Mouse (Mus musculus) adrenal gland, adult 2 months (tissue): ENCODE measurements at regions not wholly inside any gene's neighbourhood (a gene's known extent, or its start where the extent isn't known, plus 50 kb on each side); places are given as distances from the start of the nearest gene placed in this dataset.

Experiments
- DNase-seq: peaks from one replicate; pipeline ENCODE4 v3.0.0; 2021
- microRNA-seq, 2 experiments: library from miRNA; unstranded; fragments of <30 nt; microRNA quantifications; one replicate each; pipeline ENCODE4 v1.2.0; 2021

DNA sequence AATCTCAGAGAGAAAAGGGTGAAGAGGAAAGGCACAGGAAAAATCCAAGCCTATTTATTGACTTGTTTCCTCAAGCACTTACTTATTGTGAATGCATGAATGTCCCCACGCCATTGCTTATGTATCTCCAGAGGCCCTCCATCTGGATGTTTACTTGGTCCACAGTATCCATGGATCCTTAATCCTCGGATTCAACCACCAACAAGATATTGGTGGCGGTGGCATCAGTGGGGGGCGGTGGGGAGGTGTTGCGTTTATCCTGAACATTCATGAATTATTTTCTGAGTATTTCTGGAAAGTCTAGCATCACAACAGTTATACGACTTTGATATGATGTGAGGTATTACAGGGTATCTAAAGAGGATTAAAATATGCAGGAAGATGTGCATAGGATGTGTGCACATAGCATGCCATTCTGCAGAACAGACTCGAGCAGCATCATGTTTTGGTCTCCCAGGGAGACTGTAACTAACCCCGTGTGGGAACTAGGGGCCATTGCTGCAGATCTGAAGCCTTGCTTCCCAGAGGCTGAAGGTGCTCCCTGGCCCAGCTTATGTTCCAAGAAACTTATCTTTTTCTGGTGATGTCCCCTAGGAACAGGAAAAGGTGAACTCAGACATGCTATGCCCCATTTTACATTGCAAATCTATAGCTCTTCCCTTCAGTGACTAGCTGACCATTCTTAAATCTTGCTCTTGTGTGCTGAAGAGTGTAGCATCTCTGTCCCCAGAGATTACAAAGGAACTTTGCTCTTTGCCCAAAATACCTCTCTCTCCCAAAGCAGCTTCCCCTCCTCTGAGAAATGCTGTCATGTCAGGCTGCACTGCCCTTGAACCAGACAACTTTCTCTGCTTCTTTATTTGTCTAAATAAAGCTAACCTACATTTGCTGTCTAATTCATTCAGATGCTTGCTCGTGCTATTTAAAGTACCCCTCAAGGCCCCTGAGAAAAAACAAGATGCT, 75.0 kb upstream of the Mkln1 start:
- DNase-seq: no peak

DNA sequence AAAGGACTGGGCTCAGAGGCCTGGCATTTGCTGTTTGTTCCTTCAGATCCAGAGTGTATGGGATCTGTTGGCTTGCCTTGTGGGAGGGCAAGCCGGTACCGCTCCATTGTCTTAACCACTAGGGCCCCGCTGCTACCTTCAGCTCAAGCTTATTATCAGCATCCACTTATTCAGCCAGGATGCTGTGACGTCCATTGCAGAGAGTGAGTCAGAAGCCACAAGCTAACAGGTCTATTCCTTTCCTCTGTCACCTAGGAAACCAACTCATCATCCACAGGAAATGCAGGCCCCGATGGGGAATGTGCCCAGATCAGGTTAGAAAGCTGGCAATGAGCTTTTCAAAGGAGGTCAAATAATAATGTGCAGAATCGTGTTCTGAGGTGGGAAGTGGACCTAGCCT, 73.8 kb upstream of the Mkln1 start:
- no peak for DNase-seq

DNA sequence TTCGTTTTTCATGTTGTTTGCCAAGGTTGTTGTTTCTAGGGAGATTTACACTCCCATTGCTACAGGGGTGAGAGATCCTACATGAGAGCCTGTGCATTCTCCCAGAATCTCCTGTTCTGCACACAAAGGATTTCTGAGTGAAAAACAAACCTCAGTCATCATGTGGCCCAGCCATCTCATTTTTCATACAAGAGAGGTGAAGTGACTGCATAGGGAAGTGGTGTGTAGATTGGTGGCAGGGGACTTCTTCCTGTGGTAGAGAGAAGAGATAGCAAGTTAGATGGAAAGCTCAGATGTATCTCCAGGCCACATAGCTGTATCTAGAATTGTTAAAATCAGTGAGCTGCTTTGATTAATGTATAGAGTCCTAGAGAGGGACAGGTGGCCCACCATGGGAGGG, 72.9 kb upstream of the Mkln1 start:
- no peak for DNase-seq

DNA sequence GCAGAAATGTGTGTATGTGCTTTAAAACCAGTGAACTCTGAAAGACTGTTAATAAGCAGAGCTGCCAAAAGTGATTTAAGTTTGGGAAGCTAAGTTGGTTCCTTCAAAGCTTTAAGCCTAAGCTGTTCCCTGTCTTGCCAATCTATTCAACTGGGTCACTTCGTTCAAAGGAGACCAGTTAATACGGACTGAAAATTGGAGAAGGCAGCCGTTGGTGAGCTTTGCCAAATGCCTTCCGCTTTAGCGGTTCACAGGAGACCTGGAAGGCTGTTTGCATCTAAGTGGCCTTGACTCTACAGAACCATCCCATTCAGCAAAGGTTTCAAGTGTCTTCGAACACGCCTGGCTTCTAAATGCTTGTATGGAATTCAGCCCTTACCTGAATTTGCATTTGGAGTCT, 68.2 kb upstream of the Mkln1 start:
- DNase-seq: no peak

DNA sequence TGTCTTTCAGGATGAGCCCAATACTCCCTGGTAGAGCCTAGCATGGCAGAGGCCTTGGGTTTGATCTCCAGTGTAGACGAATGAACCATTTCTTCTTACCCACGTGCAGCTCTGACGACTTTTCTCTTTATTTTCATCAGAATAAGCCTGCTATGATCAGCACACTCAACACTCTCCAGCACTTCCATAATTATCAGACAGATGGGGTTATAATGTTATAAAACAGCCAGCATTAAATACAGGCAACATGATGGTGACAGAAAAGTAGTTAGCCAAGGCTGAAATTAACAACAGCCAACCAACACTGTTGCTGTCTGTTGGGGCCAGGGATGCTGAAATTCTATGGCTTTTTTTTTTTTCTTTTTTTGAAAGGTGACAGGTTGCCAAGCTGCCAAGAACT, 67.7 kb upstream of the Mkln1 start:
- no peak for DNase-seq

DNA sequence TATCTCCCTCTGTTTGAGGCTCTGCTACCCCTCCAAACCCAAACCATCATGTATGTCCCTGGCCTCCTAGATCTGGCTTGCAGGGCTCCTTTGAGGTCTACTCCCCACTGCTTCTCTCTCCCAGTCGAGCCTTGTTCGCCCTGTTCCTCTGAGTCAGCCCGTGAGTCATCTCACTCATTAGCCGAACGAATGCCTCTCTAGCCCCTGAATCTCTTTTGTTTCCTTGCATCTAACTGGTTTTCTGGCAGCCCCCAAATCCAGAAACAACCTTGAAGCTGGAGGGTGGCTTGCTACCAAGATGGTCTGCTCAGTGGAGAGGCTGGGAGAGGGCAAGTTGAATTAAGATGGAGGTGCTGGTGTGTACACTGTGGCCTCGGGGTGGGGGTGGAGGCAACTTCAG, 66.3 kb upstream of the Mkln1 start:
- peak; percentile 67 for DNase-seq

DNA sequence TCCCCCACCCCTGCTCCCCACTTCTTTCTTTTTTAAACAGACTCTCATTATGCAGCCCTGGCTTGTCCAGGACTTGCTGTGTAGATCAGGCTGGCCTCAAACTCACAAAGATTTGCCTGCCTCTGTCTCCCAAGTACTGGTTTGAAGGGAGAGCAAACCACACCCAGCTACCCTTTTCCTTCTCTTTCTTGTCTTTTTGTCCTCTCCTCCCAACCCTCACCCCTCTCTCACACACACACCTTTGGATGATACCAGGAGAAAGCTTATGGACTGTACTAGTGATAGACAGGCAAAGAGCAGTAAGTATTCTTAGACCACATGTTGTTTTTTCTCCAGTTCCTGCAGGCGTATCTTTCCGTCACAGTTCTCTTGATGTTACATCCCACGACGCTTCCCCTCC, 65.8 kb upstream of the Mkln1 start:
- DNase-seq: no peak

DNA sequence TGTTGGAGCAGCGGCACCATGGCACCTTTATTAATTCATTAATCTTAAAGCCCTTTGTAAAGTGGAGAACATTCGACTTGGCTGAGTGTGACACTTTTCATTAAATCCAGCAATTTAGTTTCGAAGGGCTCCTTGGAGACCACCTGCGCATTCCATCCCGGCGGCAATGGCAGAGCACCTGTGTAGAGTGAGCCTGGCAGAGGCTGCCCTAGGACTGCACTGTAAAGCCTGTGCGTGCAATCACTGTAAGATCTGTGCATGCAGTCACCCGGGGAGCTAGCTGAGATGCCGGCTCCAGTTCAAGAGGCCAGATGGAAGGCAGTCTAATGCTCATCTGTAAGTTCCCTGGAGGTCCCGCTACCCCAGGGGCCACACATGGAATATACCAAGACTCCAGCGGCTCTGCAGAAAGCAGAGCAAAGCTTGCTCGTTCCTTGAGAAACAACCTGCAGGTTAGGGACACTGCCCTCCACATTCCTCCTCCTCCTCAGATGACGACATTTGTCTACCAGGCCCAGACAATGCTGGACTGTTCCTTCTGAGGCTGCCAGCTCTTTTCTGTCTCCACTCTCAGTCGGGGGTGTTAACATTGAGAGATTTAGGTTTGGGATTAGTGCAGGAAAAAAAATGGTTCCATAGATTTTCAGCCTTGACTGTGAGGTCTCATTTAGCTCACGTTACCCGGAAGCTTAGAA, 65.2 kb upstream of the Mkln1 start:
- DNase-seq: no peak

DNA sequence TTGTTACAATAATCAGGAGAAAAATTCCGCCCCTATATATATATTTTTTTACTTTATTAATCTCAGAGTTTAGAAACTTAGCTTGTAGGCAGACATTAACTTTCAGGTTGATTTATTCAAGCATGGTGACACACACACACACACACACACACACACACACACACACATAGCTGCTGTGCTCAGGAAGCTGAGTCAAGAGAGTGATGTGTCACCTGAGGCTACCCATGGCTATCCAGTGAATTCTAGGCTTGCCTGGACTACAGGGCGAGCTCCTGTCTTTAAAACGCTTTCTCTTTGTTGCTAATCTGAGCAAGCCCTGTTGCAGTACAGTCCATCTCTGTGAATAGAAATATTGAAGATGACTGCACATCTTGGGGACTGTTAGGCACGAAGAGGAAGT, 64.4 kb upstream of the Mkln1 start:
- no peak for DNase-seq

DNA sequence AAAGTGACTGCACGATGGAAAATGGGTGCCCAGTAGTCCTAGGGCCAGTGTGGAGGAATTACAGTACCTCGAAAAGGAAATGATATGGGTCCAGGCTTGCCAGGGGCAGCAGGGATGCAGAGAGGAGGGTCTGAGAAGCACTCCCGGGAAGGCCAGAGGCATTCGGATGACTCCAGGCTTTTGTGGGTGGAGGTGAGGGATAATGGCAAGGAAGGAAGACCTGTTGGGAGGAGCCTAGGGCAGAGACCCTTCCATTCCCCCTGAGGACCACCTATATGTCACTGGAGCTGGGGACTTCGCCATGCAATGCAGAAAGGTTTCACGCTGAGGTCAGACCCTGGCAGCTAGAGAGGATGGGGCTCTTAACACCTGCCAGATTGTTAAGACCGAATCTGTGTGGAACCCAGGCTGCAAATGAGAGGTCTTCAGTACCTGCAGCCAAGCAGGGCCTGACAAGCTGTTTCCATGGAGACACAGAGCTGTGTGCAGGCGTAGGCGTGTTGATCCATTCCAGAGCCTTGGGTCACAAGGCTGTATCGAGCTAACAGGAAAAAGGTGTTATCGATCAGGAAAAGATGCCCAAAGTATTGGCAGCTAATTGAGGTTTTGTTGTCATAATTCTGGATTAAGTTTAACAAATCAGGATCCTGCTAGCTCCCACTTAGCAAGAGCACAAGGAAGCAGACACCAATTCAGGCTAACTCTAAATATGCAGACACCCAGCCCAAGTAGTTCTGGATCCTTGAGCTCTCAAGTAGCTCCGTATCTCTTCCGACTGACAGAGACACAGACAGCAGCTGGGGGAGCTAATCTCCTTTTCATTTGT, 59.2 kb upstream of the Mkln1 start:
- no peak for DNase-seq

DNA sequence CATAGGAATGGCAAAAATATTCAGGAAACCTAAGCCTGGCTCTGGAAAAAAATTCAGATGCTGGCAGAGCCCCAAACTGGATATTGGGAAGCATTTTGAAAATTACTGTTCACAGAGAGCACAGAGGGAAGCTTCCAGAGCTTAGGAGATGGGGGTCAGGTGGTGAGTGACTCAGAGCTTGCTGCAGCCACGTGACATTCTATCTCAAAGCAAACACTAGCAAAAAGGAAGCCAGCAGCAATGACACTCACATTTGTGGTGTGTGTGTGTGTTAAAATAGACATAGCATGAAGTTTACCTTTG, 58.6 kb upstream of the Mkln1 start:
- no peak for DNase-seq

DNA sequence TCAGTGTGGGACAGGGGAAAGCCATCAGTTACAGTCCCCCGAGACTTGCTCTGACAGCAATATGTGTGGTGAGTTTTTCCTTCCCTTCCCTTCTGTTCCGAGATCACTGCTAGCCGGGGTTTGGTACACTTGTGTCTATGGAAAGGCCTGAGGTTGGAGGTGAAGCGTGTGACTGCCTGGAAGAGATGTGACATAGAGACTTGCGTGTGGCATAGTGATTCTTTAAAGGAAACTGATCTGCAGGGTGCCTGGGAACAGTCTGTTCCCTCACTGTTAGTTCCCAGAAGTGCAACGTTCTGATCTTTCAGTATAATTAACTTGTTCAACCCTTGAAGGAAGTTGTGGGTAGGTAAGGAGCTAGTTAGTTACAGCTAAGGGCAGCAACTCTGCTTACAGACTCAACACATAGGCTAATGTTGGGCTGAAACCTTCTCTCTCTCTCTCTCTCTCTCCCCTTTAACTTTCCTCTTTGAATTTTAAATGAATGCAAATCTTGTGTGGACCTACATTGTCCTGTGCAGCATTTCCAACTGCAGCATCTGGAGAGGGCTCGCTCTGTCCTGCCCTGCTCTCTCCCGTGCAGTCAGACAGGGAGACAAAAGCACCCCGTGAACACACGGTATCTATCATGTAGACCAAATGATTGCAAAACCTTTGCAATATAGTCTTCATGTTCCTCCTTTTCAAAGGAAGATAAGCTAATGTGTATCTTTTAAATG, 53.0 kb upstream of the Mkln1 start:
- no peak for DNase-seq

DNA sequence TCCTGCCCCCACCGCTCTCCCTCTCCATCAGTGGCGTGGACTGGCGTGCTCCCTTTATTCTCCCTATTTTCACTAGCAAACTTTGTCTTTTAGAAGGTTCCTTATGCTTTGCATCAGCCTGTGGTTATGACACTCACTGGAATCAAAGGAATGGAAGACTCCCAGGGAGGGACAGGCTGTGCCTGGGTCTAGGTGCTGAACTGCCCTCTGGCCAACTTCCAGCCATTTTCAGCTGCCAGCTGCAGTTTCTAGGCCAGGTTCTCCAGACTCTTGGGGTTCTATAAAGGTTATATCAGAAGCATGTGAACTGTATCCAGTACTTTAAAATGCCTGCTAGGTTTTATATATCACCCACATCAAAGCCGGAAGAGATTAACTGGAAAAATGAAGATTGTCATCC, 50.2 kb upstream of the Mkln1 start:
- DNase-seq: no peak

Small RNAs in the stretch of these regions (microRNA-seq; reads per million reads assigned to microRNA genes)
- gene Mir29a (6,990 to 7,751 reads per million in 2 experiments), gene Mir29b-1 (37.6 to 57.5 reads per million in 2 experiments)
